Mouse (Mus musculus) limb, embryonic 15.5 days (tissue): Measurements from ENCODE around the gene Slc35f6. TPM values are rescaled to one million over a fixed set of nuclear protein-coding genes. Genes with fewer than 3 reads are reported as not detected.
"Not testable (repeated sequence)": the region's sequence is repeated elsewhere in the genome, so short reads cannot be mapped to it uniquely, and the experiment has no call there.

Experiments used
- ATAC-seq: fragments of 200-750 bp; cut with Nextera tagmentation; 2 replicates; pipeline ENCODE4 v1.8.0; 2017; ENCODE audit warnings: low read depth, moderate TSS enrichment; ENCODE audit not compliant: insufficient number of reproducible peaks, low FRiP score, low TSS enrichment
- H3K27ac ChIP-seq: fragments of 300-500 bp; sonication (generic); 2 replicates; pipeline ENCODE4 v1.5.1; 2015; ENCODE audit warnings: moderate library complexity, mild to moderate bottlenecking, inconsistent platforms
- H3K27me3 ChIP-seq: fragments of 300-500 bp; sonication (generic); 2 replicates; pipeline ENCODE4 v1.6.1; 2015; ENCODE audit warnings: inconsistent platforms
- H3K36me3 ChIP-seq: fragments of 300-500 bp; sonication (generic); 2 replicates; pipeline ENCODE4 v1.6.1; 2015; ENCODE audit warnings: inconsistent platforms
- H3K4me1 ChIP-seq: fragments of 300-500 bp; sonication (generic); 2 replicates; pipeline ENCODE4 v1.6.1; 2015; ENCODE audit warnings: inconsistent platforms
- H3K4me2 ChIP-seq: fragments of 300-500 bp; sonication (generic); 2 replicates; pipeline ENCODE4 v1.6.1; 2015; ENCODE audit warnings: mild to moderate bottlenecking, inconsistent platforms
- H3K4me3 ChIP-seq: fragments of 300-500 bp; sonication (generic); 2 replicates; pipeline ENCODE4 v1.5.1; 2015; ENCODE audit warnings: mild to moderate bottlenecking, inconsistent platforms
- H3K9ac ChIP-seq: fragments of 300-500 bp; sonication (generic); 2 replicates; pipeline ENCODE4 v1.6.1; 2015; ENCODE audit warnings: inconsistent platforms
- H3K9me3 ChIP-seq: fragments of 300-500 bp; sonication (generic); 2 replicates; pipeline ENCODE4 v1.6.1; 2016; ENCODE audit warnings: inconsistent platforms
- WGBS: fragments of 180-500 bp; shearing (Covaris S2); methylation state at CpG from one replicate; pipeline ENCODE4 v1.1.7; 2015; 5-methylcytosine and 5-hydroxymethylcytosine counted together
- microRNA-seq: library from miRNA; unstranded; fragments of <30 nt; microRNA quantifications from one replicate; pipeline ENCODE4, GENCODE M21; 2016
- polyA plus RNA-seq: library from polyadenylated mRNA; unstranded; fragments of >200 nt; fragmentation: Nextera tagmentation; extraction: Ambion mirVana; gene quantifications from 2 replicates; pipeline ENCODE4 v1.2.1, GENCODE M21; 2015

Slc35f6 gene
- polyA plus RNA-seq, 1 experiment from 2014 or later, result 28.5 TPM

DNA sequence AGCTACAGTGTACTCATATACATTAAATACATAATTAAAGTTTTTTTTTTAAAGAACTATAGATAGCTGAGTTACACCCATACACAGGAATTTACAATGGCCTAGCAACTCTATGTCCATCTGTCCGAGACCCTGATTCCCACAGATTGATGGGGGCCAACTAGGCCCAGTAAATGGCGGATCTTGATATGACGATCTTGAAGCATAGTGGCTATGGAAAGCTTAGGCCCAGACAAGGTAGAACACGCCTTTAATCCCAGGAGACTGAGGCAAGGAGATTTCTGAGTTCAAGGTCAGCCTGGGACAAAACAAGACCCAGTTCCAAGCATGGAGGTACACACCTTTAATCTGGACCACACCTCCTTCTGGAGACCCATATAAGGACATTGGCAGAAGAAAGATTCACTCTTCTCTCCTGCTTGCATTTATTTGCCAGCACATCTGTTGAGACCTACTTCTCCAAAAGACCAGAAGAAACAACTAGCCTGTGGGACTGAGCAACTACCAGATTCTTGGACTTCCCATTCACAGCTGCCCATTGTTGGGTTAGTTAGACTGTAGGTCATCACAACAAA, 31.1 kb downstream of the Slc35f6 start:
- H3K4me2 ChIP-seq, result no peak overlapping the region
- H3K9me3 ChIP-seq, result no peaks in the 10 kb centered on the region
- no peak for ATAC-seq
- H3K4me3 ChIP-seq, result no peak overlapping the region
- no peaks in the 10 kb centered on the region for H3K4me1 ChIP-seq
- peaks cover 21% of the 10 kb centered on the region for H3K36me3 ChIP-seq
- WGBS, result 94% methylated on average over 4 of the region's 4 CpGs
- no peak overlapping the region for H3K9ac ChIP-seq
- H3K27me3 ChIP-seq, result no peaks in the 10 kb centered on the region
- no peak overlapping the region for H3K27ac ChIP-seq

GRCm38 (mm10) chr5:30679593-30679992, 31.9 kb downstream of the Slc35f6 start:
- WGBS, result 80% methylated on average over 5 of the region's 5 CpGs
- Histone ChIP-seq H3K27me3 (no peaks in the 10 kb centered on the region), H3K9me3 (no peaks in the 10 kb centered on the region), H3K36me3 (peaks cover 14% of the 10 kb centered on the region), H3K4me1 (no peaks in the 10 kb centered on the region), H3K4me3 (no peak overlapping the region), H3K27ac (no peak overlapping the region), H3K9ac (no peak overlapping the region), H3K4me2 (no peak overlapping the region)
- ATAC-seq, result no peak

DNA sequence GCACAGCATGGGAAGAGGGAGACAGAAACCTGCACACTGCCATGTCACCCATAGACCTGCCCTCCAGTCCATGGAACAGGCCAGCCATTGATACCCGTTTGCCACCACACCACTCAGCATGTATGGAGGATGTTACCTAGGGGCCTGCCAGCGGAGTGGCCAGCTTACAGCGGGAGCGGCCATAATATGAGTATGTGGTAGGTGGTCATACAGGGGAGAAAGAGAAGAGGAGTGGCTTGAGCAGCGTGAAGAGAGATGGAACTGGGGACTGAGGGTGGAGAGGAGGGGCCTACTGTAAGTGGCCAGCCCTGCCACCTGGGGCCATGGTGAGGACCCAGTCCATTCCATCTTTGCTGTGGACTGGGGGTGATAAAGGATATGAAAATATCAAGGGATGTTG, 34.2 kb downstream of the Slc35f6 start:
- no peak overlapping the region for H3K4me2 ChIP-seq
- H3K27ac ChIP-seq, result no peak overlapping the region
- no peaks in the 10 kb centered on the region for H3K4me1 ChIP-seq
- no peaks in the 10 kb centered on the region for H3K36me3 ChIP-seq
- no peaks in the 10 kb centered on the region for H3K27me3 ChIP-seq
- 82% methylated on average over 5 of the region's 5 CpGs for WGBS
- H3K9me3 ChIP-seq, result no peaks in the 10 kb centered on the region
- no peak for ATAC-seq
- H3K4me3 ChIP-seq, result no peak overlapping the region
- no peak overlapping the region for H3K9ac ChIP-seq

GRCm38 (mm10) chr5:30682967-30683600, 35.4 kb downstream of the Slc35f6 start:
- Histone ChIP-seq H3K9me3 (no peaks in the 10 kb centered on the region), H3K9ac (no peak overlapping the region), H3K36me3 (no peaks in the 10 kb centered on the region), H3K4me2 (no peak overlapping the region), H3K27me3 (no peaks in the 10 kb centered on the region), H3K27ac (no peak overlapping the region), H3K4me1 (no peaks in the 10 kb centered on the region), H3K4me3 (no peak overlapping the region)
- ATAC-seq, result no peak

DNA sequence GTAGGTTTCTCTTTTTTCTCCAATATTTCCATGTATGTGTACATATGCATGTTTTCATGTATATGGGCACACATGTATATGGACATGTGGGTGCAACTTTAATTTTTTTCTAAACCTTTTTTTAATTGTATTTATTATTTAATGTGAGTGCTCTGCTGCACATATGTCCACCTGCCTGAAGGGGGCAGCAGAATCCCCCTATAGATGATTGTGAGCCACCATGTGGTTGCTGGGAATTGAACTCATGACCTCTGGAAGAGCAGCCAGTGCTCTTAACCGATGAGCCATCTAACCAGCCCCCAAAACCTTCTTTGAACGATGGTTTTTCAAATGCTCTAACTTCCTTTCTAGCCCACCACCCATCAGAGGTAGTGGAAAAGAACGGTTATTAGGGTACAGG, 36.3 kb downstream of the Slc35f6 start:
- WGBS, result 78% methylated on average over 3 of the region's 3 CpGs
- H3K9me3 ChIP-seq, result no peaks in the 10 kb centered on the region
- H3K27ac ChIP-seq, result no peak overlapping the region
- H3K36me3 ChIP-seq, result no peaks in the 10 kb centered on the region
- no peaks in the 10 kb centered on the region for H3K4me1 ChIP-seq
- no peak overlapping the region for H3K9ac ChIP-seq
- no peak overlapping the region for H3K4me2 ChIP-seq
- no peak overlapping the region for H3K4me3 ChIP-seq
- ATAC-seq, result no peak
- H3K27me3 ChIP-seq, result no peaks in the 10 kb centered on the region

DNA sequence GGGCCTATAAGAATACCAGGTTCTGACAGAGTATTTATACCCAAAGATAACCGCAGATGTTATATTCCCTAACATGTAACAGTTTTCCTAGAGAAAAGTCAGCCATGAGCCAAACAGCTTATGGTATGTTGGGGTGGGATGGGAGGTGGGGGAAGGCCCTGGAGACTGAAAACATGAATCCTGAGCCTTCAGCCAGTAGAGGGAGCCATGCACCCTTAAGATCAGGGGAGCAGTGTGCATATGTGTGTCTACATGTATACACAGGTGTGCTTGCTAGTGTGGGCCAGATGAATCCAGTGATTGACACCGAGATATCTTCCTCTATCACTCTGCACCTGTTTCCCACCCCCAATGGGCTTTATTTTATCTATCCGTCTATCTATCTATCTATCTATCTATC, 39.0 kb downstream of the Slc35f6 start:
- no peak for ATAC-seq
- H3K9me3 ChIP-seq, result no peaks in the 10 kb centered on the region
- no peak overlapping the region for H3K9ac ChIP-seq
- H3K27ac ChIP-seq, result no peak overlapping the region
- 64% methylated on average over 3 of the region's 3 CpGs for WGBS
- no peak overlapping the region for H3K4me2 ChIP-seq
- H3K4me3 ChIP-seq, result no peak overlapping the region
- H3K4me1 ChIP-seq, result no peaks in the 10 kb centered on the region
- no peaks in the 10 kb centered on the region for H3K36me3 ChIP-seq
- H3K27me3 ChIP-seq, result no peaks in the 10 kb centered on the region

GRCm38 (mm10) chr5:30700361-30701000, 52.7 kb downstream of the Slc35f6 start:
- H3K36me3 ChIP-seq, result no peaks in the 10 kb centered on the region
- WGBS, result 79% methylated on average over 8 of the region's 8 CpGs
- H3K4me2 ChIP-seq, result no peak overlapping the region
- no peak overlapping the region for H3K9ac ChIP-seq
- H3K4me1 ChIP-seq, result no peaks in the 10 kb centered on the region
- H3K4me3 ChIP-seq, result no peak overlapping the region
- H3K27ac ChIP-seq, result no peak overlapping the region
- 0 out of 2 replicates have a peak, but pooled peaks cover 4% of the 10 kb centered on the region for H3K27me3 ChIP-seq
- H3K9me3 ChIP-seq, result no peaks in the 10 kb centered on the region
- no peak for ATAC-seq

DNA sequence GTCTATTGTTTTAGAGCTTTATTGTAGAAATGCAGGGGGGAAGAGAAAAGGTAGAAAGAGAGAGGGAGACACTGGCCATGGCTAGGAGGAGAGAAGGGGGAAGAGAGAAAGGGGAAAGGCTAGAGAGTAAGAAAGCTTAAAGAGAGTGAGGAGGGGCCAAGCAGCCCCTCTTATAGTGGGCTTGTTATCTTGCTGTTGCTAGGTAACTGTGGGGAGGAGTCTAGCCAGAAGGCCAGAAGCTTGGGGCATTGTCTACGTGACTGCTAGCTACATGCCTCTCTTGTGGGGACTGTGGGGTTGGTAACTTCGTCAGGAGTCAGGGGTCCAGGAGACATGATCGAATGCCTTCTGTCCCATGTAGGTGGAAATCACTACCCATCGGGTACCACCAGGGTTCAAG, 53.6 kb downstream of the Slc35f6 start:
- not testable (repeated sequence) for H3K4me3 ChIP-seq, H3K27ac ChIP-seq, H3K36me3 ChIP-seq, H3K9me3 ChIP-seq, H3K27me3 ChIP-seq, ATAC-seq, H3K9ac ChIP-seq, H3K4me1 ChIP-seq, H3K4me2 ChIP-seq
- WGBS, result 59% methylated on average over 4 of the region's 4 CpGs

- Histone ChIP-seq H3K9me3 (no peaks in the 10 kb centered on the region), H3K27me3 (0 out of 2 replicates have a peak, but pooled peaks cover 4% of the 10 kb centered on the region), H3K27ac (no peak overlapping the region), H3K36me3 (no peaks in the 10 kb centered on the region), H3K4me3 (no peak overlapping the region), H3K9ac (no peak overlapping the region), H3K4me1 (no peaks in the 10 kb centered on the region), H3K4me2 (no peak overlapping the region)
- 83% methylated on average over 3 of the region's 3 CpGs for WGBS
- ATAC-seq, result no peak
These were observed 54.1 kb downstream of the Slc35f6 start for GRCm38 (mm10) chr5:30701866-30702265.

Small RNA genes lying within 50 kb of the gene (microRNA-seq; reads per million reads assigned to microRNA genes)
- not detected for gene Mir5625

Other genes starting within 250 kb of the Slc35f6 start
- 0.30 and 0.33 TPM in 2 replicates for gene Otof, start 186.0 kb upstream of the Slc35f6 start, polyA plus RNA-seq
- gene 1700001C02Rik, start 181.9 kb upstream of the Slc35f6 start, polyA plus RNA-seq, result not detected in 2 replicates
- gene Cib4, start 102.1 kb upstream of the Slc35f6 start, polyA plus RNA-seq, result not detected in 2 replicates
- 0.68 and 0.86 TPM in 2 replicates for gene Kcnk3, start 59.8 kb upstream of the Slc35f6 start, polyA plus RNA-seq
- 213 and 217 TPM in 2 replicates for gene Cenpa, start 18.8 kb downstream of the Slc35f6 start, polyA plus RNA-seq
- 5.4 and 7.6 TPM in 2 replicates for gene Dpysl5, start 63.6 kb downstream of the Slc35f6 start, polyA plus RNA-seq
- gene Mapre3, start 166.7 kb downstream of the Slc35f6 start, polyA plus RNA-seq, result 30.4 and 30.6 TPM in 2 replicates
- 97.7 and 97.9 TPM in 2 replicates for gene Tmem214, start 220.1 kb downstream of the Slc35f6 start, polyA plus RNA-seq
- gene Agbl5, start 240.8 kb downstream of the Slc35f6 start, polyA plus RNA-seq, result 16.4 and 21.9 TPM in 2 replicates